Mouse (Mus musculus): Measurements from ENCODE around the gene Bcl2l13.

DNA sequence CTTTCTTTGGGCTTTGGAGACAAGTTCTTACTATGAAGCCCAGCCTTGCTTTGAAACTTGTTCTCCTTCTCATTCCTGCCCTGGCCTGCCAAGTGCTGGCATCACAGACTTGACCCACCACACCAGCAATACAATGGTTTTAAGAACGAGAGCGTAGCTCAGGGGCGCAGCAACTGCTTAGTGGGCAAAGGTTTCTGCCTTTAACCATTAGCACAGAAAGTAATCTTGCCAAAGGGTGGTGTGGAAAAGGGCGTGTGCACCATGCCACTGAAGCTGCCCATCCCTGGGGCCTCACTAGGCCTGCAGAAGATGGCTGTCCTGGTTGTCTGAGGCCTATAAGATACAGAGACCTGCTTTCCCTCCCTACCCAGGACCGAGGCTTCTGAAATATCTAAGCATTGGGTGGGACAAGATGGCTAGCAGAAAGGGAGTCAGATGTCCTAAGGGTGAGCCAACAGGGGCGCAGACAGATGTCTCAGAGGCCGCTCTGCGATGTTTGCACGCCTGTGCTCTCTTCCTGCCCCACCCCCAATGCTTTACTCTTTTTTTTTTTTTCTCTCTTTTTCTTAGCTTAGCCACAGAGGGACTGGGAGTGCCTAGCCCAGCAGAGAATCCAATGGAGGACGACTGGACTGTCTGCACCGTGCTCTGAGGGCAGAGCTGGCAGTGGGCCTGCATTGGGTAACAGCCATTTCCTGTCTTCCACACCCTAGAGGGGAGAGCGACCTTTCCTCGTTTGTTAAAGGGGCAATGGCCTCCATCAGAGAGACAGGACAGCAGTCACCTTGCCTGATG, 75.4 kb downstream of the Bcl2l13 start:
- TF ChIP-seq CTCF (IDR thresholded peaks at IDR 0.05; ENCODE audit: low read depth), result no peak
- TF ChIP-seq EP300 (IDR thresholded peaks at IDR 0.05; ENCODE audit: low read depth), result no peak
